Mouse (Mus musculus) monocyte, adult 2 months (primary cell): ENCODE results near the gene Kdm2b.
"Not testable (repeated sequence)": the region's sequence is repeated elsewhere in the genome, so short reads cannot be mapped to it uniquely, and the experiment has no call there.

Experiments
- DNase-seq, 2 experiments: peaks; one replicate each; pipeline ENCODE4 v3.0.0; 2022; ENCODE audit warnings: low spot score in 2 of 2, low read depth in 1 of 2

The Kdm2b gene

DNA sequence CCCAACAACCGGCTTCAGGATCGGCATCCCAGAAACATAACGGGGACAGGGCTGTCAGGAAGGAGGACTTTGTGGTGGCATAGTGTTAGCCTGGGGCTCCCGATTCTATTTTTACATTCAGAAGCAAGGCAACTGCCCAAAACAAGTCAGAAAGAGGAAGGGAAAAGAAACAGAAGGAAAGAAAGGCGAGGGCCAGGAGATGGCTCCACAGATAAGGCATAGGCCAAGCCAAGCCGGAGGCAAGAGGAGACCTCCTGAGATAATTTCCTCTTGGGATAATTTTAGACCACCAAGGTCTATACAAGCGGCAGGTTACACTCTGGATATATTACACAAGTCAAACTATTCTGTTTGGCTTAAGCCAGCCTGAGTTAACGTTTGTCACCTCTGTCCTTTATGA lies 10.7 kb downstream of the Kdm2b start:
- DNase-seq, result no peak

DNA sequence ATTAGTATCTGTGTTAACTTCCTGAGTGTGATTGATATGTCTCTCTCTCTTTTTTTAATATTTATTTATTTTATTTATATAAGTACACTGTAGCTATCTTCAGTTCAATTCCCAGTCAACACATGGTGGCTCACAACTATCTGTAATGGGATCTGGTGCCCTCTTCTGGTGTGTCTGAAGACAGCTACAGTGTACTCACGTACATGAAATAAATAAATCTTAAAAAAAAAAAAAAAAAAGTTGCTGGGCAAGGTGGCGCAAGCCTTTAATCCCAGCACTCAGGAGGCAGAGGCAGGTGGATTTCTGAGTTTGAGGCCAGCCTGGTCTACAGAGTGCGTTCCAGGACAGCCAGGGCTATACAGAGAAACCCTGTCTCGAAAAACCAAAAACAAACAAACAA lies 14.9 kb downstream of the Kdm2b start:
- DNase-seq, result not testable (repeated sequence)

DNA sequence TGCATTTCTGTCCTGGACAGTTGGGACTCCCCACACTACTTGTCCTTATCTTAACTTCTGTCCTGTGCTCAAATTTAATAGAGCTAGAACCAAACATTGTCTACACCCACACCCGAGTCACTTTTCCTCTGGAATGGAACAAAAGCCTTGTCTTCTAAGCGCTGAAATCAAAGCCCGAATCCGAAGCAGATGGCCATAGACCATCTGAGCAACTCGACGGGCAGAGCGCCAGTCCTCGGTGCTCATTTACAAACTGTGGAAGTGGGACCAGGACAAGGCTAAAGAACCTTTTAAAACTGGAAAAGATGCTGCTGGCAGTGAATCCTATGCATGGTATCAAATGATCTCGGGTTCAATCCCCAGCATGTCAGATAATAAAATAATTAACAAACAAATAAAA lies 17.5 kb downstream of the Kdm2b start:
- DNase-seq, result no peak

DNA sequence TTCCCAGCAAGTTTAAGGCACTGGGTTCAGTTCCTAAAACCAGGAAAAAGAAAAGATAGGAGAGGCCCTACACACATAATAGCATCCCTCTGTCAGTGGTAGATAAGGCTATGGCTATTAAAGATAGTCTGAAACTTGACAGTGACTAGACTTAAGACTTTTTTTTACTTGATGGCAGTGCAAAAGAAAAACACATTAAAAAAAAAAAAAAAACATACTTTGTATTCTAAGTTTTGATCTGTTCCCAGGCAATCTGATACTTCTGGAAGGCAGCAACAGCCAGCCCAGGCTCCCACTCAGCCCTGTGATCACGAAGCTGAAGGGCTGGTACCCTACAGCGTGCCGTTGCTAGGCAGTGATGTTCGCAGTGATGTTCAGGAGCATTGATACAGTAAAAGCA lies 18.2 kb downstream of the Kdm2b start:
- no peak for DNase-seq

DNA sequence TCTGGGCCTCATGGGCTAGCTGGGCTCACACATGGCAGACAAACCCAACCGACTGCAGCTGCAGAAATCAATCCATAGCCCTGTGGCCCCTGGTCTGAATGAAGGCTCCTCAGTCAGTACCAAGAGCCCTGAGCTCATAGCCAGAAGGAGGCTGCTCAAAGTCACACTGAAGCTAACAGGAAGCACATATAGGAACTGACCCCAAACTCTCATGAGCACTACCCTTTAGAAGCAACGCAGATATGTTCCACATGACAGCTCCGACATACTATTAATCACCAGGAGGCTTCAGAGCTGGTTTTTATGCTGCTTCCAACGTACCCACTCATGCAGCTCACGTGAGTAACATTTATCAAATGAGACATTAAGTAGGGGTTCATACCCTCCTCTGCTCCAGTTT lies 19.6 kb downstream of the Kdm2b start:
- no peak for DNase-seq

DNA sequence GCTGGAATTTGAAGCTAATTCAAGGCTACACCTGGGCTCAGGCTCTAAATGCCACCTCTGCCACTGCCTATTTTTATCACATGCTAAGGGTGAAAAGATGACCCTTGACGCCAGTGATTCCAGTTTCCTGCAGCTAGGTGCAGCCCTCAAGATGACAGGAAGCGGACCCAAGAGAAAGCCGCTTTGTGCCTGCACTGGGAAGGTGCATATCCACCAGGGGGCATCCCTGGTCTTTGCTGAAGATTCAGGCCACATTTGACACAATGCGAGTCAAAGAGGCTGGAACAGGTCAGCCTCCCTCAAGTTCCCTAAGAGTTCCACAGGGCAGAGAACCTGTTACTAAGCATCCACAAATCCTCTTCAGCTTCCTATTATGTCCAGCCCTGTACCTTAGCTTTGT lies 21.3 kb downstream of the Kdm2b start:
- peak in 1 of 2 experiments; percentile 56 for DNase-seq

DNA sequence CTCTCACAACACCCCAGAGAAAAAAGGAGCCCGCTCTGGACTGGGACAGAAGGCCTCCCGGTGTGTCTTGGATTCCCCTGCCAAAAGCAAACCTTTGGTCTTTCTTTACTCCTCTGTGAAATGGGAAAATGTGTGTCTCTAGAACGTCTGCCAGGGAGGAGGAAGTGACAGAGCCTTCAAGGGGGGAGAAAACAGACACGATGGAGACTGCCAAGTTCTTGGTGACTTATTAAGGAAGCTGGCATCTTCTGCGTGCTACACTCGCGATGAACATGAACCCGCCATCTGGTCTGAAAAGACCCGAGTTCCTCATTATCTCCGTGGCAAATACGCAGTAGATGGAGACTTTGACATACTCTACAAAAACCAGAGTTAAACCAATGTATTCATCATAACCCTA lies 24.2 kb downstream of the Kdm2b start:
- no peak for DNase-seq

DNA sequence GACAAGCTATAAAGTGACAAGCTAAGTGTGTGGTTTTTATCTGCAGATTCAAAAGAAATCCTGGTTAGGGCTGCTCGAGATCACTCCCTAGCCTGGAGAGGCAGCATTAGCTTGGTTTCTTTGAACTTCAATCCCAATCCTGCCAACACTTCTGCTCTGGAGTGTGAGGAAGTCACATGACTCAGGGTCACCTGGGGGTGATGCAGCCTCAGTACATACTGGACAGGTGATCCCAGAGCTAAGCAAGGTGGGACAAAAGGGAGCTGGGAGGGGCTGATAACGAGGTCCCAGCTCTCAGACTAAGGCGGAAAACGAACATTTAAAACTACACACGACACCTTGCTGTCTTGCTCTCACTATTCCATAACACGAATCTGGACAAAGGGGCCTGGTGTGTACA lies 24.8 kb downstream of the Kdm2b start:
- DNase-seq, result no peak

DNA sequence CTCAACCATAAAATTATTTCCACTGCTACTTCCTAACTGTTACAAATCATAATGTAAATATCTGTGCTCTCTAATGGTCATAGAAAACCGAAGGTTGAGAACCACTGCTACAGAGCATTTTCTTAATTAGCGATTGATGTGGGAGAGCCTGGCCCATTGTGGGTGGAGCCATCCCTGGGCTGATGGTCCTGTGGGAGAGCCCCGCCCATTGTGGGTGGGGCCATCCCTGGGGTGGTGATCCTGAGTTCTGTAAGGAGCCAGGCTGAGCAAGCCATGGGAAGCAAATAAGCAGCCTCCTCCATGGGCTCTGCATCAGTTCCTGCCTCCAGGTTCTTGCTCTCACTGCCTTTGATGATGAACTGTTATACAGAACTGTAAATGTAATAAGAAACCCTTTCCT lies 27.7 kb downstream of the Kdm2b start:
- no peak for DNase-seq

DNA sequence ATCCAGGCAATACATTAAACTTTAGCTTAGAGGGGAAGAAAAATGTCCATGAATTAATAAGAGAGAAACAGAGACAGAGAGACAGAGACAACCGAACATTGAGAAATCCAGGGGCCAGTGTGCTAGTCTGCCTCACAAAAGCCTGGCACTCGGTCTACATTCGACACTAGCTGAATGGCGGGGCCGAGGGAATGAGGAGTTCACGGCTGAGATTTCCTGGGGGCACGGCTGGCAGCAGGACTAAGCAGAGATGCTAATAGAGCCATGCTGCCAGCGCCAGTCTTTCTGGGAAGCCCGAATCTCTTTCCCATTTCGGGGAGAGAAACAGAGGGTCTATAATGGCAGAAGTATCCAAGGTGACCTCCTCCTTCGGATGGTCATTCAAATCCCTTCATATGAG lies 30.2 kb downstream of the Kdm2b start:
- no peak for DNase-seq

DNA sequence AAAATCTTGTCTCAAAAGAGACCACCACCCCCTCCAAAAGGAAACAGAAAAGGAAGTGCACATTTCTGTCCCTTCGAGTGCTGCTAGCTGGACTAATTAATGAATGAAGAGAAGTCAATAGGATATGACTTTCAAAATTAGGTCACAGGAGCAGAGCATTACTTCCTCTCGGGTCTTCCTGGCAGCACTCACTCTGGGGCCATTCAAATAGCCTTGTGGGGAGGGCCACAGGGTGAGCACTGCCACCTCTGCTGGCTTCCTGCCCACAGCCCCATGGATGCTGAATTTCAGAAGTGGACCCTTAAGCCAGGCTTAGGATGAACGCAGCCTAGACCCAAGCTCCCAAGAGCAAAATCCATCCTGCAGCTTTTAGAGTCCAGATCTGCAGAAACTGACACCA lies 33.6 kb downstream of the Kdm2b start:
- no peak for DNase-seq

DNA sequence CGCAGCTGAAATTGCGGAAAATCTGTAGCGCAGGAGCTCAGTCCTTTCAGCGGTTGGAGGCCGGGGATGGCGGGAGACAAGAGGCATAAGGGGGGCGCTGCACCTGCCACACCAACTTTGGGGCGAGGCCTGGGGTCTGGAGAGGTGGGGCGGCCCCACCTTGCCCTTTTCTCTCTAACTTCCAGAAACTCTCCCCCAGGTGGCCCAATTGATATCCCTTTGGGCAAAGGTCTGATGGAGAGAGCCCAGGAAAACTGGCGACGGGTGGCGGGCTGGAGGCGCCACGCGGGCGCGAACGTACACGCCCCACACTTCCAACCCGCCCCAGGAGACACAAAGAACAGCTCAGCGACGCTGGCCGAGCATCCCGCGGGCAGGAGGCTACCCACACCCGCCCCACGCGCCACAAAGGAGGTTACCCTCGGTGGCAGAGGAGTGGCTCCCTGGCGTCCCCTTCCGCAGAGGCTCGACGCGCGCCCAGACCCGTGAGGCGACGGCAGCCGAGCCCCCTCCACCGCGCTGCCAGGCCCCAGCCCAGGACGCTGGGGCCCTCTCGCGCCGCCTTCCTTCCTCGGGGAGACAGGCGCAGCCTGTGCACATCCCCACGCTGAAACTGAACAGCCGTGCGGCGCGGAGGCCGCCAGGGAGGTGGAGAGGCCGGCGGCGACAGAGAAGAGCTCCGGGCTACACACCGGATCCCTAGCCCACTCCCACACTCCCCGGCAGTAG lies 37.5 kb downstream of the Kdm2b start:
- no peak for DNase-seq

DNA sequence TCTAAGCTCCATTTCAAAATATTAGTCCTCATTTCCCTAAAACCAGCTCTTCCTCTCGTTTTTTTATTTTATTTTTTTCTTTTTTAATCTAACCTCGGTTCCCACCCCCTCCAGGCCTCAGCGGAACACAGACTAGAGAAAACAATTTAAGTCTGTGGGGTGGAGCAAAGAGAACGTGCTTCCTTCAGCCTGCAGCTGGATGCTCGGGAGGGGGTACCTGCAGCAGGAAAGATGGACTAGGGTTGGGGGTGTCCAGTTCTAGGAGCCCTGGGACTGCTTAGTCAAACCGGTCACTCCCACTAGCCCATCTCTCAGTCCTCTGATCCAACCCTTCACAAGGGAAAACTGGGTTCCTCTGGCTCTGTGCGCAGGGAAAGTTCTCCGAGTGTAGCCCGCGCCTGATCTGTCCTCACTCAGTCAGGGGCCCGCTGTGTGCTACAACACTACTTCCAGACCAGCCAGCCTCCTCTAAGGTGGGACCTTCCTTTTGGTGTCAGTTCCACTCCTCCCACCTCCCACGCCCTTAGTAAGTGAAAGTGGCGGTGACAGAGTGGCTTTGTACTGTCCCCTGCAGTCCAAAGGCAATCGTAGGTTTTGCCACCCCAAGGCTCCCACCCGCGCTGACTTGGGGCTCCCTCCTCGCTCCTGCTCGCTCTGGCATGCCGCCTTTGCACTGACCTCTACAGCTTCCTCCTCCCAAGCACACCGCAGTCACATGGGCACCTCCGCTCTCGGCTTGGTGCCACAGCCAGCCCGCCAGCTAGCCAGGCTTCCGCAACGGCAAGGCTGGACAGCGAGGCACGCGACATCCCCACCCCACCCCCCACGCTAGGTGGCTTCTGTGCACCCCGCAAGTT lies 38.3 kb downstream of the Kdm2b start:
- DNase-seq, result peak in 1 of 2 experiments; percentile 43

DNA sequence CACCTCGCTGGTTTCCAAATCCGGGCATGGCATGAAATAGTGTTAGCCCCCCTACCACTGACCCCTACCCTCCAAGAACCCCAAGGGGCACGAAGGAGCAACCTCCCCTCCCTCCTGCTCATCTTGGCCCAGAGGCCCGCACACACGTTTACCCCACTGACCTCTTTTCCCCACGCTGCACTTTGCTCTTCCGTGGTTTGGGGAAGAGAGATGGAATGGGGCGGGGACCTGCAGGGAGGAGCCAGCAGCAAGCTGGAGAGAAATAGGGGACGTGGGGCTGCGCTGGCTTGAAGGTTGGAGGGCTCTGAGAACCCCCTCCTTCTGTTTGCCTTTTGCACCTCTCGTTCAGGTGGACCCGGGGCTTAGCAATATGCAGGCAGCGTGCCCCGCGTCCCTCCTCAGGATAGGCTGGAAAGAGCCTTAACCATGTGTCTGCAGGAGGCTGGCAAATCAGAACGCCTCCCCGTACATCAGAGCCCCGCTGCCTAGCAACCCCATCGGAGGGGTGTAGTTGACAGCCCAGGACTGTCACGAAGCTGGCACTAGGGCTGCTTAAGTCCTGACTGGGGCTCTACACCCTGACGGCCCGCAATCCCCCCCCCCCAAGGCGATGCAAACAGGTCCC lies 39.2 kb downstream of the Kdm2b start:
- DNase-seq, result no peak

DNA sequence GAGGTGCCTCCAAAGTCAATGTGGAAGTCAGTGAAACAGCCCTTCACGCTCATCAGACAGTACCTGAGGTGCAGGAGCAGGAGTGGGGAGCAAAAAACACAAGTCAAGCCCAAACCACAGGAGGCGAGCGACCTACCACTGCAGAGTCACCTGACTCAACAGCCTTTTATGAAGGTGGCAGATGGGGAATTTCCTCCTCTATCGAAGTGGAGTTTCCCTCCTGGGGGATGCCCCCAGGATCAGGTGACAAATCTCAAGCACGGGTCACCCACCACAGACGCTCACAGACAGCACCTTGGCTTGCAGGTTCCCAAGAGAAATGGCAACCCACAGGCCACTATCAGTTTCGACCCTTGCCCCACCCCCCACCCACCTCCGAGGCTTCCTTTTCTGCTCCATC lies 40.5 kb downstream of the Kdm2b start:
- DNase-seq, result no peak

DNA sequence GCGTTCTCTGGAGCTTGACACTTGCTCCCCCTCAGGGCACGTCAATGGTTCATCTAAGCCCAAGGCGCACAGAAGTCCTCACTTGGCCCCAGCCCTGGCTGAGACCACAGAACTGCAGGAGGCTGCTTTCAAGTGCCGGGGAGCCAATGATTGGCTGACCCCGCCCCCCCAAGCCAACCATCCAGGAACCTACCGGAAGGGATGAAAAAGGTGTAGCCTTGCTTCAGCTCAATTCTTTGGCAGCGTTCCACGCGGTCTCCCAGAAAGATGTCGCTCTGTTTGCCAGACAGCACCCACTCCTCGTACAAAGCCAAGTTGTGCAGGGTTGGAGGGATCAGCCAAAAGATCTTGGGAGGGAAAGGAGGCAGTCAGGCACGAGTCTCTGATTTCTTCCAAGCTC lies 42.1 kb downstream of the Kdm2b start:
- no peak for DNase-seq

DNA sequence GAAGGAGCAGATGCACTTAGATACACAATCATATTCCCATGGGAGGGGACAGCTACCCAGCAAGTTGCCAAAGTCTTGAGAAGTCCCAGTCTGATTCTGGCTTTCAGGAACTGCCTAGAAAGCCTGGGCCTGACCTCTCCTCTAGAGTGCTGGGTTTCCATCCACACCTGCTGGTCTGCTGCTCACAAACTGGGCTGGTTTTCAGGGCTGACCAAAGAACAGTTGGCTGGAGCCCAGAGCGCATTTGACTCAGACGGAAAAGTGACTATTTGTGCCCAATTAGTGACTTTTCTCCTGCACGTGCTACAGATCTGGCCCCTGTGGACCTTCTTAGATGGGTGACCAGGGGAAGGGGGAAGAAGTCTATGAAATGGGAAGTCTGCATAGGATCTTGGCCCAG lies 50.9 kb downstream of the Kdm2b start:
- DNase-seq, result no peak

DNA sequence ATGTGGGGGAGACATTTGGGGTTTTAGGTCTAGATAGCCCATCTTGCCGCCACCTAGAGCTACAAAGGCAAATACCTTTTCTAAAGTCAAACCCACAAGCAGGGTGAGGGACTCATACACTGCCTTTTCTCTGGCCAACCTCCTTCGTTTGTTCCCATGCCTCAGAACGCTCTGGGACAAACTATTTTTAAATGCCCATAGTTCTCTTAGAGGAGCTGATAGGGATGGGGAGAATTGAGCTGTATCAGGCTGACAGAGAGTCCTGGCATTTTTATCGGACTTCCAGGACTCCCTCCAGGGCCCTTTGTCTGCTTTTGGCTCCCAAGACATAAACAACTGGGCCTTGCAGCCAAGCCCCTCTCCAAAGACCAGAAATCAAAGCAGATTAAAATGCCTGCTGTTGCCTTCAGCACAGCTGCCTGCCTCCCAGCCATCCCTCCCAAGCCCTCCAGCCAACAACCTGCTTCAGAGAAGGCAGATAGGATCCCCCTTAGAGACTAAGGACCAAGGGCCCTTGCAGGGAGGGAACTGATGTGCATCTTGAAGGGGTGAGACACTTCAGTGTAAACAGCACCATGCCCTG lies 51.6 kb downstream of the Kdm2b start:
- no peak for DNase-seq

DNA sequence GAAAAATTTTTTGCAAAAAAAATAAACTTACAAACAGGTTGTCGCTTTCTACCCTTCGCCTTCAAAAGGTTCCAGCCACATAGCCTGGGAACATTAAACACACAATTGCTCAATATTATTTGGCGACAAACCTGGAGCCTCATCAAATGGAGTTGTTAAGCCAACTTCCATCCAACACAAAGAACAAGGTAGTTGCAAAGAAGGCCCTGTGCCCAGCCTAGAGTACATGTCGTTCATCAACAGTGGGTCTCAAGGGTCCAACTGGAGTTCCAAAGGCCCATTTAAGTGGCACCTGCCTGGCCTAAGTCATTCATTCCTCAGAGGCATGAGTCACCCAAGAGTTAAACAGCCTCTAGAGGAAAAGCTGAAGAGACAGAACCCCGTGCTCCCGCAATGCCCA lies 52.6 kb downstream of the Kdm2b start:
- no peak for DNase-seq

DNA sequence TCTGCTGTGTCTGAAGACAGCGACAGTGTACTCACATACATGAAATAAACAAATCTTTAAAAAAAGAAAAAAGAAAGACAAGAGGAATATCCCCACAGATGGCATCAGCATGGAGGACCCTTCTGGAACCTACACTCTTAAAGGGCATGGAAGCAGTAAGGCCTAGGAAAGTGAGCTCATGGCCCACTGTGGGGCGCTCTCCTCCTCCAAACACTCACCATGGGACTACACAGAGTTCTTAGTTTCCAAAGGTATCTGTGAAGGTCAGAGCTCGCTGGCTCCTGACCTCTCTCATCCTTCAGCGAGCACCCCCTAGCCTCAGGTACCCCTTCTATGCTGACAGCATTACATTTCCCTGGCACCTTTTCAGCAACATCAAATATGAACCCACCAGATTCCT lies 53.8 kb downstream of the Kdm2b start:
- no peak for DNase-seq

DNA sequence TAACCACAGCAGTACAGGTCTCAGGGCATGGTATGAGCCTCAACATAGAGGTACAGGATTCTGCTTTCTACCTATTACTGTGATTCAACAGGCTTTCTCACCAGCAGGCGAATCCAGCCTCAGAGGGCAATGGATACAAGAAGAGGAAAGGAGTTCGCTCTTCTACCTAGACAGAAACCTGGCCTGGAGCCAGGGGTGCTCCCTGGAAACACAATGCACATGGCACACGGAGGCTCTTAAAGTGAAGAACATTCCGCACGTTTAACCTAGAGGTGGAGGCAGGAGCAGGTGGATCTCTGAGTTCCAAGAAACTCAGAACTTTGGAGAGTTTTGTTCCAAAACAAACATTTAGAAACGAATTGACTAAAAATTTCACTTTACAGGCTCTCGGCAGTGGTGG lies 58.6 kb downstream of the Kdm2b start:
- no peak for DNase-seq

DNA sequence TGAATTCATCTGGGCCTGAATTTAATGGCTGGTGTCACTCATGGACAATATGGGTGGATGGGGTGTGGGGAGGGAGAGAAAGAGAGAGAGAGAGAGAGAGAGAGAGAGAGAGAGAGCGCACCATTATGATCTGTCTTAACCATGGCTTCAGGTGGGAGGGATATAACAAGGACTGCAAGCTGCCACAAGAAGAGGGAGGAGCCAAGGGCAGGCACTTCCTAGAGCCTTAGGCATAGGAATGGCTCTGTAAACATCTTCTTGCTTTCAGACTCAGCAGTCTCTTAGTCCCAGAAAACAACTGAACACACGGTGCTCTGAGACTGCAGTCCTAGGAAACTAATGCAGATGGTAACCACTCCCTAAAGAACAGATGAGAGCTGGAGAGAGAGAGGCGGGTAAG lies 61.3 kb downstream of the Kdm2b start:
- no peak for DNase-seq
